Mouse (Mus musculus): ENCODE measurements at regions not wholly inside any gene's neighbourhood (a gene's known extent, or its start where the extent isn't known, plus 50 kb on each side); places are given as distances from the start of the nearest gene placed in this dataset.

DNA sequence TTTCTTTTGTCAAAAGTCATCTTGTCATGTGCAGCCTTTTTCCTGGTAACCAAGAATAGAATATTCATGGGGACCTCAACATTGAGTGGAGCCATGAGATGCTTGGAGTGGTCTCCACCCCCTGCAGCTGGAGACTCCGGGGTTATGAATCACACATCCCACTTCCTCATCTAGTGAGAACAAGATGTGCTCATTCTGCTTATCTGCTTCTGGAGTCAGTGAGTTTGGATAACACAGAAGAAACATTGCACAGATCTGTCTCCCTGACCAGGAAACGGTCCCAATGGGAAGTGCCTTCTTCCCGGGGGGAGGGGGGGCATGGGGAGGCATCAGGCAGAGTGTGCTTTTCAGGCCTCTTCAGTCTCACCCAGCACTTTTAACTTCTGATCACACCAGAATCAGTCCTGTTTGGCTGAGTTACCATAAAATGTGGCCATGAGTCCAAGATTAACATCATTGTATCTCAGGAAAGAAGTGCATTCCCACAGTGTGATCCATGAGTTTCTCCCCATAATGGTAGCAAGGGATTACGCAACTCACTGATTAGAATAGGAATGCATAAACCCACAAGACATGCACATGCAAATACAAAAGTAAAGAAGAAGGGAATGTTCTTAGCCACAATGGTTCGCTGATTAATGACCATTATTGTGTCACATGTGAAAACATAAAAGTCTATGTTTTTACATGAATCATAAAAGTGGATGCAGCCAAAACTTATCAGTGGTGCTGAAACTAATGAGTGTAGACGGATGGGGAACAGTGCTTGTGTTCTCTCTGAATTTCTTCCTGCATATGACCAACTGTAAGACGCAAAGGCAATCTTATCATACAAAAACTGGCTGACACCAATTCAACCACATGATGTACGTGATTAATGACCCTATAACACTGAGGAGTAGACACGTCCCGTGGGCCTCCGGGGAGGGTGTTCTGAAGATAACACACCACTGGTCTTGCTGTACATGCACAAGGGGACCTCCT lies 393.8 kb upstream of the Mmadhc start:
- no peak for DNase-seq

DNA sequence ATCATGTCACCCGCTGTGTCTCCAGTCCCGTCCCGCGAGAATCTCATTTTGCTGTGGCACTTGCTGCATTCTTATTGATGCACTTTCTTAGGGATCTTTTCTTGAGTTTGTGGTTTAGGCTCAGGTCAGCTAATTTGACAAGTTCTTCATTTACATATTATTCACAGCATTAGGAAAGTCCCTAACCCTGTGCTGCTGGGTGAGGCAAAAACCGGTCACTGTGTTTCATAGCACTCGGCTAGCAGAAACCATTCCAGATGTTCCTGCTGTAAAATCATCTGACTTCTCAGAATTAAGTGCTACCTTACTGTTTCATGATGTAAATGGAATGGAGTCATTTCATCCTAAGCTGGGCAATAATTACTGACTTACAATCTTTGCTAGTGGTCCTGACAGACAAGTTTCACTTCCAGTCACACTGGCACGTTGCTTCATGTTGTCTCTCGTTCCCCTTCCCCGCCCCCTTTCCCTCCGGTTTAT lies 391.1 kb upstream of the Mmadhc start:
- no peak for DNase-seq

DNA sequence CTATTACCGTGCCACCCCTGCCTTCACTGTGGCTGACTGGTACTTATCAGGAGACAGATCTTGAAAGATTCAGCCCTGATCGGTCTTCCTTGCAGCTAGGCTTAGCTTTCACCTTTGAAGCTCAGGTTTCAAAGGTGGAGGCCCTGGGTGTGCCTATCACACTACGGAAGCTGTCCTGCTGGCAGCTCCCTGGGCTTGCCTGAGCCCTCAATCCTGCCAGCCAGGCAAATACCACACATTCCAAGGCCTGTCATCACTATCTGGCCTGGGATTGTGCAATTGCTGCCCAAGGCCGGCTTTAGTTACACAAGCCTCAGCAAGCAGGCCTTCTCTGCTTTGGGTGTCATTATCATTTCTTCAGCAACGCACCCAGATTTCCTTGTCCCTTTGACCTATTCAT lies 390.6 kb upstream of the Mmadhc start:
- peak; percentile 39 to 56 for DNase-seq

DNA sequence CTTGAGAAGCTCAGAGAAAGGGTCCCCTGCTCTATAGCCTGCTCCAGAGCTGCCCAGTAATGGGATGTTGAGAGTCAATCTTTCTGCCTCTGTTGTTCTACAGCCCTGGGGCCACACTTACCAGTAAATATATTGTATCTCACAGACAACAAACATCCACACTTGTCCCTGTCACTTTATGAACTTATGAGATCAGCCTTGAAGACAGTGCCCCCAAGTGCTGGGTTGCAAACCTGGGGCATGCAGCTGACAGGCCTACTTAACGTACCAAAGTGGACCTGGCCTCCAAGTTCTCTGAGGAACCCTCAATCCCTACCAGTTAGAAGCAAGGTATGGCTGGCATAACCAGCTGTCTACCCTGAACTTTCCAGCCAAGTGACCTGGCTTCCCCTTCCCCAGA lies 380.9 kb upstream of the Mmadhc start:
- DNase-seq = no peak

DNA sequence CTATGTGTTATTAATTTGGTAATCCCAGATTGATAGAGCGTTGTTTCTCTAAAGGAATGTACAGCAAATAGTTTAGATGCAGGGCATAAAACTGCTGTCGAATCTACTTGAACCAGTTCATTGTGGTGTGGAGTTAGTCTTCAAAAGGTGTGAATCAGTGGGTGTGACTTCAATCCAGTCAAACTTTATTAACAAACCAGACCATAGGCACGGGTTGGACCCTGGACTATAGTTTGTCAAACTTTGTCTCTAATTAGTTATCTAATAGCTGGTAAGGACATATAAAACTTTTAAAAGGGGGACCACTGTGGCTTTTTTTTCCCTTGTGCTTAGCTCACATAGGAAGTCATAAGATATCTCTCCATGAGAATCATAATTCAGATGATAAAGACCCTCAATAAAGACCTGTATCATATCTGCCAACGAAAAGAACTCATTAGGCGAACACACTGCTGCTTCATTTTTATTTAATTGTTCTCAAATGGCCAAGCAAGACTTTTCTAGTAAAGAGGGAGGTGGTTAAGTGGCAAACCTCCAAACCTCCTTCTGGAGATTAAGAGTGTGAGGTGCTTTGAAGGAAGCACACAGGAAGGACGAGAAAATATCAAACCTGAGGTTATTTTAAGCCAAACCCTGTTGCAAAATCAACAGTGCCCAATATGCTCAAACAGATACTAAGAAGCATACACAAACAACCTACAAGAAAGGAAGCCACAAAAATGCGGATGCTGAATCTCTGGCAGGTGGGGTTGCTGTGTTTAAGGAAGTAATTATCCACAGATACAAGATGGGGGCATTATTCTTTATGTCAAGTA lies 379.3 kb upstream of the Mmadhc start:
- DNase-seq = no peak

DNA sequence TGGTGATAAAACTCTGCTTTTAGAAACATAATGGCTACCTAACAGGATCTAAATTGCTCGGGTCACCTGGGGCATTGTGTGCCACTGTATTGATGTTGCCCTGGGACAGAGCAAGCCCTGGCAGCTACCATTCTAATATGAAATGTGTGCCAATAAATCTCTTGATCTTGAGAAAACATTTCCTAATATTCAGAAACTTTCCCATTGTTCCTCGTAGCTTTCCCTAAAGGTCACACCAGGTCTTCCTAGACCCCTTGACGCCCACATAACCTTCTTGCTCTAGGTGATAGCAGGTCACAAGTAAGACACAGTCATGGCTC lies 378.2 kb upstream of the Mmadhc start:
- DNase-seq = no peak

DNA sequence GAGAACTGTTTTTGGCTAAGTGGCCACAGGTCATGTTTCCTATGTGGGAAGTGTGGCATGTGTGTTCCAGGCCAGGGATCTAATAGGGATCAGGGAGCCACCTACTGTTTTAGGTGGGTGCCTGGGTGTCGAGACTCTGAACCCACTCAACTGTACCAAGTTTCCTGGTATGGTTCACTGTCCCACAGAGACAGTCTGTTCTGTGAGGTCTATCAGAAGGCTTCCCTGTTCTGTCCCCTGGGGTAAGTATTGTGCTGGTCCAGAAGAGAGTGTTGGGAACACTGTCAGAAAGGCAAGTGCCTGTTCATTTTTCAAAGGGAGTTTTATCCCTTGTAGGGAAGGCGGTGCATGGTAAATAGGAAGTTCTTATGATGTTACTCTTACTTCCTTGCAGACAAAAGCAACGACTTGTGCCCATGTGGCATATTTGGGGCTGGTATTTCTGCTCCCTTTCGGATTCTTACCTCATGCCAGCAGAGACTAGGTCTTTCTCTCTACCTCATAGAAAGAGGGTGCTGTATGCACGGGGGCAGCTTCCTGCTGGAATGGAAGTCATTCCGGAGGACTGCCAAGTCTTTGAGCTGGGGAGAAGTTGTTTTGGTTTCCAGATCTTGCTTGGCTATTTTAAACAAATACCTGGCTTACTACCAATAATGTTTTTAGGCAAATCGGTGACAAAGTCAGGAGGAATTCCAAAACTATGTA lies 377.7 kb upstream of the Mmadhc start:
- no peak for DNase-seq

DNA sequence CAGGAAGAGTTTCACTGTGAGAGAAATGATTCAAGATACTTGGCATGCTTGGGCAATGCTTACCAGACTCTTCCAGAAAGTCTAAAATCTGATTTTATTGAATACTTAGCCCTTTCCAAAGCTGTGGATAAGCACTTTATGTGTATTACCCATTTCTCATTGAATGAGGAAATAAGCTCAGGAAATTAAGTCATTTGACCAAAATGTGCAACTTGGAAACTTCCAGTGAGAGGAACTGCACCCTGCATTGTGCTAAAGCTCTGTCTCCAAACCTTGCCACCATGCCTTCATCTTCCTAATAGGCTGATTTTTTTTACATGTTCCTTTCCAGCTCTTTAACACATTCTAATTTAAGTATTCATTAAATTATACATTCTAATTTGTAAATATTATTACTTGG lies 372.7 kb upstream of the Mmadhc start:
- no peak for DNase-seq

DNA sequence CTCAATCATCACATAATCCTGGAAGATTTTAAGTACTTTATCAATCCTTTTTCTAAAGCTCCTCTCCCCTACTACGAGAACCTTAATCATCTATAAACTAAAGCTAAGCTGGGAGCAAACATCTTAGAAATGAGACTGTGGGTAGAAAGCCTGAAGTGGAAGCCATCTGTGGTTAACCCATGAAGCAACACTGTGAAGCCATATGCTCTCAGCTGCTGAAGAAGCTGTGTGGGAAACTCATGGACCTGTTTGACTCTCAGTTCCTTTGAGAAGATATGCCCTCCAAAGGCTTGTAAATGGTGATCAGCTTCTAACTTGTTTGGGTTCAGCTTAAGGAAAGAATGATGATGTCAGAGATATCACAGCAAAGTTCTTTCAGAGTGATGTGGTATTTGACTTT lies 372.2 kb upstream of the Mmadhc start:
- no peak for DNase-seq

DNA sequence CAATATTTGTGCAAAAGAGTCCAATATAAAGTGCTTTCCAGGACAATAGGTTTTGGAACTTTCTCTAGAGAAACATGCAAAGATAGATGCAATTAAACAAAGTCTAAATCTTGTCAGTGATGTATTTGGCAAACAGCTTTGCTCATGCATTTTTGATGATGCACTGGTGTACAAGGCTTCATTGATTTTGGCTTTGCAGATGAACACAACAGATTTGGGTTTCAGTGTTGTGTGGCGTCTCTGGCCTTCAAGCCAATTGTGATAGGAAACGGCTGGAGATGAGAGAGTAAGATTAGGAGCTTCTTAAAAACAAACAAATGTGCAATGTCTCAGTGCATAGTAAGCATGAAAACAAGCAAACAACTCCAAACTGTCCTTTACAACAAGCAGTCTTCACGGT lies 370.6 kb upstream of the Mmadhc start:
- DNase-seq = no peak

DNA sequence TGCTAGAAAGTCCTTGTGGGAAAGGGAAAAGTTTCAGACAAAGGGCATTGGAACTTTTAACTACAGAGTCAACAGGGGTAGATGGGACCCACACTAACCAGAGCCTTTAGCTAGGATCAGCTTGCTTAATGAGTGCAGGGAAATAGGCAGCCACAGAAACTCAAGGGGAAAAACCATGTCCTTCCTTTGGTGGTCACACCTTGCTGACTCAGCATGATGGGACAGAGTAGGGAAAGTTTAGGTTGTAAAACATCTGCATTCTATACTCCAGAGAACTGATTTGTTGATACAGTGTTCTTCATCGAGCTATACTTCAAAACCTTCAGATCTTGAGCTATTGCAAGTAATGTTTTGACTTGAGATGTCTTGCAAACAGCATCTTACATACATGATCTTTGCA lies 365.9 kb upstream of the Mmadhc start:
- DNase-seq = no peak

DNA sequence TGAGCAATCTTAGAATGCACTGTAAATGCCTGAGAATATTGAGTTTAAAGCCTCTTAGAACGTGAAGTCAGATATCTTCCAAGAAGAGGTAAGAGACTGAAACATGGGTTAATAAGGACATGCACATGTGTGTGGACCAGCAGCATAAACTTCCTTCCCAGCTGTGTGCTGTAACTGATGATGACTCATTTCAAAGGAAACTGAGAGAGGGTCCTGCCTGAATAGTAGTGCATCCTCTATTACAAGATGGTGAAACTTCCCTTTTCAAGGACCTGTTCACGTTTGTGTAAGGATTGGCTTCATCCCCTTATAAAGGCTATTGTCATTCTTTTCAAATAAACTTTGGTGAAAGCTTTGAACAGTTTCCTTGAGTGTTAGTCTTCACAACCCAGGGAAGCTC lies 363.4 kb upstream of the Mmadhc start:
- no peak for DNase-seq

DNA sequence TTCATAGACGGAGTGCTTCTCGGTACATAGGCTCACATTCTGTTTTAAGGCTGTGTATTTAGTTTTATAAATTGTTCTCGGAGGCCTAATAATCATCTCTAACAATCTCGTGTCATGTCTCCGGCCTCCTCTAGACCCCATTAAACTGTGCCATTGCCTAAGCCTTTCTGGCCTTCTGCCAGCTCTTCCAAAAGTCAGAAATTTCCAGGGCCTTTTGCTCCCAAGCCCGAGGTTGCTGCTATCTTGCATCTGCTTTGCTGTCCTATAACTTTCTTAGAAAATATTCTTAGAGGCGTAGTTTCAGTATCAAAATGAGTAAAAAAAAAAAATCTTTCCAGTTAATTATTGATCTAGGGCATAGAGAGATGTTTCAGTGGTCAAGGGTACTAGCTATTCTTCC lies 361.2 kb upstream of the Mmadhc start:
- DNase-seq = no peak

DNA sequence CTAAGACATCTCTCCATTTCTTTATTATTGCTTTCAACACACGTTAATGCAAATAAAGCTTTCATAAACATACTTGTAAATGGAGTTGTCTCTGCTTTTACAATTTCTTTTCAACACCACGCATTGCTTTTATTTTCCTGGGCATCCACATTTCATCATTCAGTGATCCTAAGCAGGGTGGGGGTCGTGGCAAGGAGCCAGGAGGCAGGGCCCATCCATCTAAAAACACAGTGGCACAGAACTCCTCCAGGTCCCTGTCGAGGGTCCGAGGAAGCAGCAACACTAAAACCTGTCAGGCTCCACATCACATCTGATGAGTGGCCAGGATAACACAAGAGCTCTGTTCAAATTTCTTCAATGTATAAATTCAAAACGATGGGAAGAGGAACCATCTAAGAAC lies 359.8 kb upstream of the Mmadhc start:
- DNase-seq = no peak

DNA sequence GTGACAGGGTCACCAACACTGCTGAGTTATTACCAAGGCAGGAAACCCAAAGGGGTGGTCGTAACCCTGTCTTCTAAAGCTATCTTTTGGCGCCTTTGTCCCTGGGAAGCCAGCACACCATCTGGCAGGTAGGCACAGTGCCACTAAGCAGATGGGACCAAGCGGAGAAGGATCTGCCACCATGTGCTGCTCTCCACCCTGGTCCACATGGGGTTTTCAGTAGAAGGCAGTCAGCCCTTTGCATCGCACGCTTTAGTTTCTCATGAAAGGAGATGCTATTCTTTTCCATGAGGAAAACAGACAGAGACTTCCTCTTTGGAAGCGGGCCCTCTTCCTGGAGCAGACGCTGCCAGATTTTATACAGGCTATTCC lies 358.3 kb upstream of the Mmadhc start:
- peak; percentile 26 to 37 for DNase-seq

DNA sequence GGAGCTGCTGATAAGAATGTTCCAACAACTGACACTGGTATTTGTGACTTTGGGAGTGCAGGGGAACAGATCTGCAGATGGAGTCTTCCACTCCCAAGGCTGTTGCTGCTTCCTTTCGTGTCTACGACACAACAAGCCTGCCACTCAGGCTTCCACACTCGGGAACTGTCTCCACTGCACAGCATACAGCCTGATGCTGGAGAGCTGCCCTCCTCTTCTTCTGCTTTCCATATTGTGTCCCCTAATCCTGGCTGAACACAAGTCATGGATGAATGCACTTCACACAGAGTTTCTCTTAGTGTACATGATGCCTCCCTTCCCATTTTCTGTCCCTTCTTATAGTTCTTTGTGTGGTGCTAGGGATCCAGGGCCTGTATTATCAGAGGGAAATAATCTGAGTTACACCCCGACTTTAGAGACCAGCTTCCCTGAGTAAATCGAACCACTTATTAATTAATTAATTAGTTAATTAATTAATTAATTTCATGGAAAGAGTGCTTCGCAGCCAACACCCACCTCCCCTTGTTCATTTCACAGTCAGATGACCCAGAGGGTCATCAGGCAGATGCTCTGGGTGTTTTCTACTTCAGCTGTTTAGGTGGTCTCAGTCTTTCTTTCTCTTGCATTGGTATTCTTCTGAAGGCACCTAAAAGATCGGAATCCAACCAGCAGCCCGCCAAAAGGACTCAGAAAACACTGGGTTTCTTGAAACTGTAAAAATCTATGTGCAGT lies 357.8 kb upstream of the Mmadhc start:
- DNase-seq = no peak

DNA sequence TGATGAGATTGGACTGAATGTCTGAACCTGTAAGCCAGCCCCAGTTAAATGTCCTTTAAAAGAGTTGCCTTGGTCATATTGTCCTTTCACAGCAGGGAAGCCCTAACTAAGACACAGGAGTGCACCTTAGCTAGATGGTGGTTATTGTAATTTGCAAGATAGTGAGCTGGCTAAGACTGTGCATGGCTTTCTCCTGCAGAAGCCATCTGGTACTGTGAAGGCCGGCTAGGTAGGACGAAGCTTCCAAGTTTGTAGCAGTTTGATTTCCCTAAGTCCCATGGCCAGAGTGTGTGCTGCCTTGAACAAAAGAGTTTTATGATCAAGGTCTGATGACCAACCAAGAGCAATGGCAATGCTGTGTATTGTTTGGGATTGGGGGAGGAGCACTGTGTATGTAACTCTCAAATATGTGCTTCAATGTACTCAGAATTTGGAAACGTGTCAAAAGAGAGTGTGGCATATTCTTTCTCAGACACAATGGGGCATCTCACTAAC lies 356.6 kb upstream of the Mmadhc start:
- DNase-seq = no peak

DNA sequence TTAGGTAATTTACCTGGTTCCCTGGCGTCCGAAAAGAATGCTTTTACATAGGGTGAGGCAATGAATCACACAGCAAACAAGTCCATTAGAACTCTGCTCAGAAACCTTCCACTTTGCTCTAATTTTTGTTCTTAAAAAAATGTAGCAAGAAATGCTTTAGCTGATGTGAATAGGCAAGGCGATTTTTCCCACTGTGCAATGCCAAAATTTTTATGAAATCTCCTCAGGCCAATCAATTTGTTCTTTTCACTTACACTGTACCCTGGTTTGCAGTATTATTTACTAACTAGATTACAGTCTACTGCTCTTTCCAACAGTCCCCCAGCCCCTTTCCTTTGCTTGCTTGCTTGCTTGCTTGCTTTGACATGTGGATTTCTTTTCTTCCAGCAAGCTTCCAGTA lies 353.1 kb upstream of the Mmadhc start:
- no peak for DNase-seq

DNA sequence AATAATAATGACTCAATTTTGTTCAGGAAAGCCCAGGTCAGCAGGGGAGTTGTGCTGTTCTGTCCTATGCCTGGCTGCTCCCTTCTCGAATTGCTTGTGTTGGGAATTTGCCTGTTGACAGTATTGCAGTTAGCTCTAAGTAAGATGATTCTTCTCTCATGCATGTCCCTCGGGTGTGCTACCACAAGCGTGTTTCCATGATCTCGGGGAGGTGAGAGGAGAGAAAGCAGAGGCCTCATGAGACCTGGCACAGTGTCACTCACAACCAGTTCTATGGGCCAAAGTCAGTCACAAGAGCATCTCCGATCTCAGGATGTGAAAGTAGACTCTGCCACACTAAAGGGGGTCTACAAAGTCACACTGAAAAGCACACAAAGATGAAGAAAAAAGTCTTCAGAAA lies 346.6 kb upstream of the Mmadhc start:
- no peak for DNase-seq

DNA sequence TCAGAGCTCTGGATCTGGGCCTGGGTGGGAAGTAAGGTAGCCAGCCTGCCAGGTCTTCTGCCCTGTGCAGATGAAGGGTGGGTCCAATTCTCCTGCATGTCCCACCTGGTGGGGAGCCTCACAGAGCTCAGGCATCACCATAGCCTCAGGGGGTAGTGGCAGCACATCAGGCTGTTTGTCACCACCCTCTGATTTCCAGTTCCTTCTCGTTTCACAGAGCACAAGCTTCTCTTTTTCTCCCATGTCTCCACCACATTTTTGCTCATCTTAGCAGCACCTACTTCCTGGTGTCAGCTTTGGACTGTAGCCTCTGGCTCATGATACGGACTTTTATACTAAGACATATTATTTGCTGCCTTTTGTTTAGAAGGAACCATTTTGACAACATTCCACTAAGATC lies 345.6 kb upstream of the Mmadhc start:
- no peak for DNase-seq

DNA sequence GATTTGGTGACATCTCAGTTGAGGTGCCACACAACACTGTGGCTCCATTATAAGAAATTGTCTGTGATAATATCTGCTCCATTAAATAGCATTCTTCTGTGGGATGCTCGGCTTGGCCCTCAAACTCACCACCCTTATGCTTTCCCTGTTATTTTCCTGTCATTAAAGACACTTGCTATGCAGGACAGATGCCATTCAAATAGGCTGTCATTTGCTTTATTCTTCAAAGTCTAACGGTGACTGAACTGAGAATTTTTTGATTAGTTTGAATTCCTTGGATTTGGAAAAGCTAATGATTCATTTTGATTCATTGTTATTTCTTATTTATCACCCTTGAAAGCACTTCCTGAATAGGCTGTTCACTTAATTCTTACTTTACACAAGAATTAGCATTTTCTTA lies 339.3 kb upstream of the Mmadhc start:
- DNase-seq = no peak

DNA sequence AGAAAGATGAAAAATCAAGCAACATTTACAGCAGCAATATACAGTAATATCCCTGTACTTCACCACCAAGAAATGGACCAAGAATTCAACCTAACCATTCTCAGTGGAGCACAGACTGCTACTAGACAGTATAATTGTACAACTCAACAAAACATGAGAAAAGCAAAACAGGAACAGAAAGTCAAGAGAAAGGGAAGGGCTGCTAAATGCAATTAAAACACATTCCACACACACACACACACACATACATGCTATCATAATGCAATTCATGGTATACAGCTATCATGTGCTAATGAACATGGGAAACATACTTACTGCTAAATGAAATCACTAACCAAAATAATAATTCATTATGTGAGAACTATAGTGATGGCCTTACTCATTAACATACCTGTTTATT lies 335.2 kb upstream of the Mmadhc start:
- no peak for DNase-seq

DNA sequence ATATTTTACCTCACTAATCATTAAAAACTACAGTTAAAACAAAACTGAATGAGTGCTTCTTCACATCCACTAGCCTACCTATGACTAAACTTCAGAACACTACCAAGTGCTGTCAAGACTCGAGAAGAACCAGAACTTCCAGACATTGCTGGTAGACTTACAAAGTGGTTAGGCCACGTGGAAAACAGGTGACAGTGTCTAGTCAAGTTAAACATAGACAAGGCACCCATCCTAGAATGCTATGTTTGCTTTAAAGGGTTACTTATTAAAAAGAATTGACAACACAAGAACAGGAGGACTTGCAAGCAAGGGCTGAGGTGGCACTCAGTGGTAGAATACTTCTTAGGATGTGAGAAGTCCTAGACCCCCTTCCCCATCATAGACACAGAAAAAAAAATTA lies 330.9 kb upstream of the Mmadhc start:
- no peak for DNase-seq

Measured in kidney, postnatal 4 days (tissue).